Mouse (Mus musculus) A20 (cell line): ENCODE data around the gene Fam169a.

ENCODE experiments used
- DNase-seq: peaks from one replicate; pipeline ENCODE4 v3.0.0-alpha.2; 2011; ENCODE audit warnings: low read depth, low spot score

Fam169a gene

DNA sequence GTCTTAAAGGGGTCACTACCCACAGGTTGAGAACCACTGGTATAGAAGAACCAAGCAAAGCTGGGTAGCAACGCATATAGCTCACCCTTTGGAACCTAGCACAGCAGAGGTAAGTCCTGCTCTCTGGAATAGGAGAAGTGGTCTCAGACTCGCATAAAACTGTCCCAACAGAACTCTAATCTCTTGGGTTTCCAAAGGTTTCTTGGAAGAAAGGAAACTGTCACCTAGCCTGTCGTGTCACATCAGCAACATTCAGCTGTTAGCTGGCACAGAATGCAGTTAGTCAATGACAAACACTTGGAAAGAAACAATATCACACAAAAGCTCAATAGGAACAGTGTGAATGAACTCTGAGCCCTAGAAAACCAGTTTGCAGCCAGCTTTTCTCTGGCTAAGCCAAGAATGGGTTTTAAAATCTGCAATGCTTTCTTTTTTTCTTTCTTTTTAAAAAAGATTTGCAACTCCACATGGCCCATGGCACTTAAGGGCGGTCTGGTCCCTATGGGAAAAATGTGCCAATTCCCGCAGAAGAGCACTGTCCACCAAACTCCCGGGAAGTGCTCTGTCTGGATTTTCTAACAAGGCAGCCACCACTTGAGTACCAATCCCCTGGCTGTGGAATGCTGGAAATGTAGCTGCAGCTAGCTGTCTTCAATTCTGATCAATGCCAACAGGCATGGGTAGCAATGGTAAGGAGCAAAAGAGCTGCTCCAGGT is 113.2 kb downstream of the Fam169a start:
- no peak for DNase-seq
